In genomic region chr6:39146041-39146440, GRCm38 (mm10) we compare ENCODE assay signal across 8 mouse cellular contexts. TPM values are rescaled to one million over a fixed set of nuclear protein-coding genes. Genes with fewer than 3 reads are reported as not detected.
A peak's percentile ranks its signal among the peaks of the same experiment; 100 is the strongest.
DNase-seq lines count a peak whose midpoint lies in the region; ATAC-seq lines count a peak whose summit lies in the region.

No protein-coding gene starts in this region.

- peak; percentile 26 for DNase-seq in cerebellum, adult 9-10 months
- DNase-seq in cerebellum, adult 11 months: no peak
- DNase-seq in kidney, postnatal 14 days: peak; percentile 48
- no peak for DNase-seq in kidney, adult 11 months
- DNase-seq in 3T3-L1 (ENCODE audit: low read depth, low spot score) (peak; percentile 47), ZHBTc4 (ENCODE audit: low read depth, low spot score) (peak; percentile 39)
- DNase-seq in thymus, postnatal 4 days: no peak

- no peak for ATAC-seq in activated CD4-positive, CD25-positive, alpha-beta regulatory T cell, adult 4 months

RNA-seq across cellular contexts. Expression of gene Parp12, which starts 27.9 kb away (rescaled TPM):
- 1 to 10 TPM; 2.5 to 3.9 TPM for polyA plus RNA-seq in activated CD4-positive, CD25-positive, alpha-beta regulatory T cell, adult 4 months (2017; shearing (Covaris generic))

Comparison
In these comparisons a context has a peak if more than half of its experiments do, and no peak if none do; other contexts are left out.
1. DNase-seq: peak in cerebellum, adult 9-10 months (single experiment), kidney, postnatal 14 days (single experiment), 3T3-L1 (single experiment) and ZHBTc4 (single experiment); none in cerebellum, adult 11 months (single experiment), kidney, adult 11 months (single experiment) and thymus, postnatal 4 days (single experiment).